Mouse (Mus musculus) liver, postnatal 0 days (tissue): Measurements from ENCODE around the gene Wars2. TPM values are rescaled to one million over a fixed set of nuclear protein-coding genes. Genes with fewer than 3 reads are reported as not detected.

ENCODE experiments used
- ATAC-seq: fragments of 200-750 bp; cut with Nextera tagmentation; 2 replicates; pipeline ENCODE4 v1.8.0; 2017; ENCODE audit warnings: mild to moderate bottlenecking, moderate library complexity
- DNase-seq: peaks from one replicate; pipeline ENCODE4 v3.0.0-alpha.2; 2016
- H3K27ac ChIP-seq: fragments of 300-500 bp; sonication (generic); 2 replicates; pipeline ENCODE4 v1.5.1; 2014; ENCODE audit warnings: antibody characterized with exemption, moderate library complexity, mild to moderate bottlenecking, low read depth
- H3K27me3 ChIP-seq: fragments of 300-500 bp; sonication (generic); 2 replicates; pipeline ENCODE4 v1.6.1; 2014; ENCODE audit warnings: low read length, control low read depth, mixed read lengths; ENCODE audit not compliant: insufficient read depth
- H3K36me3 ChIP-seq: fragments of 300-500 bp; sonication (generic); replicated peaks from 2 replicates; pipeline ENCODE4 v1.6.1; 2014; ENCODE audit warnings: mild to moderate bottlenecking, control low read depth, low read length, moderate library complexity, mixed read lengths; ENCODE audit not compliant: insufficient read depth
- H3K4me1 ChIP-seq: fragments of 300-500 bp; sonication (generic); 2 replicates; pipeline ENCODE4 v1.6.1; 2014; ENCODE audit warnings: antibody characterized with exemption, mild to moderate bottlenecking, control low read depth; ENCODE audit not compliant: insufficient read depth
- H3K4me2 ChIP-seq: fragments of 300-500 bp; sonication (generic); 2 replicates; pipeline ENCODE4 v1.6.1; 2014; ENCODE audit warnings: low read depth, mild to moderate bottlenecking, low read length, moderate library complexity, mixed read lengths
- H3K4me3 ChIP-seq: fragments of 300-500 bp; sonication (generic); 2 replicates; pipeline ENCODE4 v1.5.1; 2014; ENCODE audit warnings: low read depth, low read length
- H3K9ac ChIP-seq: fragments of 300-500 bp; sonication (generic); replicated peaks from 2 replicates; pipeline ENCODE4 v1.6.1; 2014; ENCODE audit warnings: mild to moderate bottlenecking, moderate library complexity
- H3K9me3 ChIP-seq: fragments of 300-500 bp; sonication (generic); 2 replicates; pipeline ENCODE4 v1.6.1; 2016; ENCODE audit warnings: mild to moderate bottlenecking, control low read depth, low read length, mixed read lengths
- CTCF ChIP-seq: sonication (generic); IDR thresholded peaks from 2 replicates; pipeline ENCODE4 v1.5.1; 2016; ENCODE audit warnings: antibody characterized with exemption, low read depth
- EP300 ChIP-seq: IDR thresholded peaks from 2 replicates; pipeline ENCODE4 v1.6.1; 2016; ENCODE audit warnings: antibody characterized with exemption, low read depth, mild to moderate bottlenecking
- WGBS: fragments of 180-500 bp; shearing (Covaris S2); extraction: QIAGEN DNeasy Blood & Tissue Kit; methylation state at CpG from one replicate; pipeline ENCODE4 v1.1.7; 2014; ENCODE audit not compliant: insufficient replicate concordance; 5-methylcytosine and 5-hydroxymethylcytosine counted together
- polyA plus RNA-seq: library from polyadenylated mRNA; unstranded; fragments of >200 nt; fragmentation: Nextera tagmentation; extraction: Ambion mirVana; gene quantifications from 2 replicates; pipeline ENCODE4 v1.2.1, GENCODE M21; 2015

Wars2 gene
- polyA plus RNA-seq, 1 experiment from 2014 or later, result 1.4 TPM

DNA sequence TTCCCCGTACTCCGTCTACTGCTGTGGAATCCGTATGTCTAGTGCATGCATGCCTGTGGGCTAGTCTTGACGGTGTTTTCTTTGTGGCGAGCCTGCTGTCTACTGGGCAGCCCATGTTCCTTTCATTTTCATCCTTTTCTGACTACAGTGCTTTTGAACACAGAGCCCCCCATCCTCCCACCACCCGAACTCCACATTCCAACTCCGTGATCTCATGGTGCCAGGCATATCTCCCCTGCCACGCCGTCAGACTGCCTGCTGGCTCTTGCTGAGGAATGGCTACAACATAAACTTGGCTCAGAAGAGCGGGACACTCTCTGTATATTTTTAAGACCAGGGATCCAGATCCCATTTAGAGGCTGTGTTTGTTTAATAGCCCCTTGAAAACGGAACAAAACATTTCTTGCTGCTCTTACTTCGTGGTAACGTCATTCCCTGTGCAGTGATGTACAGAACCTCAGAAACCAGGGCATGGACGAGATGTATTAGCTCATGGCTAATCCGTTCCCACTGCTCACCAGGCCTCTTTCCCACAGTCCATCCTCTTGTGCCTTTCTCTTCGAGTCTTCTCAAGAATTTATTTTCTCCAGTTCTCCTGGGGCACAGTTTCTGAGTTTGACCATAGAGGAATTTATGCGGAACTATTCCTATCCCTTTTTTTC is 42.6 kb downstream of the Wars2 start:
- no peaks in the 10 kb centered on the region for H3K36me3 ChIP-seq
- H3K4me2 ChIP-seq, result no peak overlapping the region
- no peak overlapping the region for H3K27ac ChIP-seq
- DNase-seq (no peak), ATAC-seq (no peak)
- H3K9me3 ChIP-seq, result no peaks in the 10 kb centered on the region
- H3K4me3 ChIP-seq, result no peak overlapping the region
- H3K9ac ChIP-seq, result no peak overlapping the region
- 76% methylated on average over 17 of the region's 17 CpGs for WGBS
- H3K4me1 ChIP-seq, result no peaks in the 10 kb centered on the region
- TF ChIP-seq CTCF (no peak), EP300 (no peak)
- no peaks in the 10 kb centered on the region for H3K27me3 ChIP-seq

DNA sequence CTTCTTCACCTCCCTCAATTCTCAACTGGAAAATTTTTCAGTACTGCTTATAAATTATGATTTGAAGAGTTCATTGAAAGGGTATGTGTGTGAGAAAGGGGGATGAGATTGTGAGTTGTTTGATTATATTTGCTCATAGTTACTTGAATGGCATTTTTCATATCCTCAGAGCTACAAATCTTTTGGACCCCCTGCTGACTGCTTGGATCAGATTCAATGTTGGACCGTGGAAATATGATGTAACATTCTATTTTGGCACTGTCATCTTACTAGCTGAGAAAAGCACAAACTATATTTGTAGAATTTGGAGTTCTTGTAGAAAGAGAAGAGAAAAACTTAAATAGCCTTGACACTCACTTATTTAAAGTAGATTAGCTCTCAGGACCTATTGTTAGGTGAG is 43.5 kb downstream of the Wars2 start:
- no peaks in the 10 kb centered on the region for H3K4me1 ChIP-seq
- no peaks in the 10 kb centered on the region for H3K9me3 ChIP-seq
- no peak overlapping the region for H3K9ac ChIP-seq
- H3K4me2 ChIP-seq, result no peak overlapping the region
- DNase-seq, result no peak
- no peaks in the 10 kb centered on the region for H3K36me3 ChIP-seq
- WGBS, result 65% methylated on average over 1 of the region's 1 CpGs
- no peaks in the 10 kb centered on the region for H3K27me3 ChIP-seq
- TF ChIP-seq EP300 (no peak), CTCF (no peak)
- H3K4me3 ChIP-seq, result no peak overlapping the region
- H3K27ac ChIP-seq, result no peak overlapping the region
- no peak for ATAC-seq

DNA sequence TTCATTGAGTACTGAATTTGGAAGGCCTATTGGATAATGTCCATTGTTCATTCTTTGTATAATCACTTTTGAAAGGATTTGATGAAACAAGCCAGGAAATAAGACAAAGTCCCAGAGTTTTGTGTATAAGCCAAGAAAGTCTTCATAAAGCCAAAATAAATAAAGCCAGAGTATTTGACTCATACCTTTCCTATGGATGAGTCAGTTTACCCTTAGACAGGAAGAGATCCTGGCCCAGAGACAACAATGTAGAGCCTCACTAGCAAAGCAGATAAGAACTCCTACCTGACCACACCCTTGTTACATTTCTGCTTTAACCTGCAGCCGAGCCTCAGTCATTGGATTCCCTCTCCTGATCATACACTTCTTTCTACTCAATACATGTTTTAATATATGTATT is 47.2 kb downstream of the Wars2 start:
- Histone ChIP-seq H3K9me3 (no peaks in the 10 kb centered on the region), H3K9ac (no peak overlapping the region), H3K4me2 (no peak overlapping the region), H3K27me3 (no peaks in the 10 kb centered on the region), H3K36me3 (no peaks in the 10 kb centered on the region), H3K27ac (no peak overlapping the region), H3K4me3 (no peak overlapping the region), H3K4me1 (no peaks in the 10 kb centered on the region)
- ATAC-seq (no peak), DNase-seq (no peak)
- WGBS, result 74% methylated on average over 1 of the region's 1 CpGs
- TF ChIP-seq CTCF (no peak), EP300 (no peak)

DNA sequence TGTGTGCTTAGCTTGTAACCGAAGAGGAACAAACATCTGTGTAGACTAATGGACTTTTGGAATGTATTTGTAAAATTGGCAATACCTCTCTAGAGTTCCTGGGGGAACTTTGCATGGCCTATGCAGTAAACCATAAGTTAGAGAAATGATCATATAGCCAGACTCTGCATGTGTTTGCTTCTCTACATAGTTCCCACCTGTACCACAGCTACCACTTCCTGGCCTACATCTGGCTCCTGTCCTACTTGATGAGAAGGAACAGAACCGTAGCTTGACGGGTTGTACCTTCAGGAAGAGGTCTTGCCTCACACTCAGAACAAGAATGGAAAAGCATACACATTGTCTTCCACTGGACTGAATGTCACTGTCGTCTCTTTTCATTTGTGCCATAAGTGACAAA is 52.7 kb downstream of the Wars2 start:
- Histone ChIP-seq H3K27me3 (no peaks in the 10 kb centered on the region), H3K27ac (no peak overlapping the region), H3K9me3 (no peaks in the 10 kb centered on the region), H3K4me2 (no peak overlapping the region), H3K9ac (no peak overlapping the region), H3K4me1 (peaks cover 2% of the 10 kb centered on the region; the same call in 1 of the 2 replicates), H3K4me3 (no peak overlapping the region), H3K36me3 (no peaks in the 10 kb centered on the region)
- DNase-seq (no peak), ATAC-seq (no peak)
- 69% methylated on average over 4 of the region's 4 CpGs for WGBS
- TF ChIP-seq CTCF, result no peak
- no peak for TF ChIP-seq EP300

DNA sequence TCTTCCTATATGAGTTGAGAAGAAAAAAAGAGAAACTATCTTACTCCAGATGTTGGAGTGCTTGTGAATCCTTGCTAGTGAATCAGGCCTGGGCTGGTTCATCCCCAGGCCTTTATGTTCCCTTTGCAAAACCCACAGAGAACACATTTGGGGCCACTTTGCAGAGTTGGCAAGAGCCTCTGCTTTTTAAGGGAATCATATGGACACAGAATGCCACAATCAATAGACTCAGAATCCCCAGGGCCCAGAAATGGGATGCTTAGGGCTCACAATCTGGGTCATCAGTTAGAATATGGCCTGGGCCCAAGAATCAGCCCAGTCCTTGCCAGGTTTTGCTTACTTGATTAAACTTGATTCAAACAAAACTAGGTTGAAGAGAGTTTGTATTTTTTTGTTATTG is 62.5 kb downstream of the Wars2 start:
- Histone ChIP-seq H3K4me1 (no peaks in the 10 kb centered on the region), H3K36me3 (0 out of 2 replicates have a peak, but pooled peaks cover 2% of the 10 kb centered on the region), H3K27ac (no peak overlapping the region), H3K4me3 (no peak overlapping the region), H3K9ac (no peak overlapping the region), H3K9me3 (no peaks in the 10 kb centered on the region), H3K4me2 (no peak overlapping the region), H3K27me3 (no peaks in the 10 kb centered on the region)
- DNase-seq (no peak), ATAC-seq (no peak)
- TF ChIP-seq EP300 (no peak), CTCF (no peak)

DNA sequence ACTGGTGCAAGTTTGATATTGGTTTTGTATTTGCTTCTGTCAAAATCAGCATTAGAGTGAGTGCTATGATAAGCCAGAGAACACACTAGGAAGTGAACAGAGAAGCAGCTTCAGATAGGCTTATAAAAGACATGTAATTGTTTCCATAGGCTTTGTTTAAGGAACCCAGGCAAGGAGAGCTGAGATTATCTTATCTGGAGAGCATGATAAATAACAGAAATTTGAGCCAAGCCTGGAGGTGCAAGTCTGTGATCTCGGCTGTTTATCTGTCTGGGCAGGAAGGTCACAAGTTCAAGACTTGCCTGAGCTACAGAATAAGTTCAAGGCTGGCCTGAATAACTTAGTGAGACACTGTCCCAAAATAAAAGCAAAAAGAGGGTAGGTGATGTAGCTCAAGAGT is 67.5 kb downstream of the Wars2 start:
- H3K9me3 ChIP-seq, result no peaks in the 10 kb centered on the region
- TF ChIP-seq EP300 (no peak), CTCF (no peak)
- ATAC-seq (no peak), DNase-seq (no peak)
- no peak overlapping the region for H3K9ac ChIP-seq
- H3K36me3 ChIP-seq, result 0 out of 2 replicates have a peak, but pooled peaks cover 2% of the 10 kb centered on the region
- H3K4me1 ChIP-seq, result no peaks in the 10 kb centered on the region
- H3K4me3 ChIP-seq, result no peak overlapping the region
- H3K4me2 ChIP-seq, result no peak overlapping the region
- H3K27me3 ChIP-seq, result no peaks in the 10 kb centered on the region
- no peak overlapping the region for H3K27ac ChIP-seq
- 29% methylated on average over 1 of the region's 1 CpGs for WGBS
